Mouse (Mus musculus) thymus, adult 2 months (tissue): Measurements from ENCODE around the gene Abcc9. TPM values are rescaled to one million over a fixed set of nuclear protein-coding genes. Genes with fewer than 3 reads are reported as not detected.
A peak's percentile ranks its signal among the peaks of the same experiment; 100 is the strongest.

Experiments used
- DNase-seq: peaks from one replicate; pipeline ENCODE4 v3.0.0; 2021
- H3K27ac ChIP-seq: fragments of 200-500 bp; 2 replicates; pipeline ENCODE4 v1.5.1; 2012; ENCODE audit warnings: low read length, control low read depth; ENCODE audit not compliant: control insufficient read depth, insufficient read depth
- H3K27me3 ChIP-seq: fragments of 200-500 bp; 2 replicates; pipeline ENCODE4 v1.6.1; 2012; ENCODE audit warnings: mild to moderate bottlenecking, low read length, moderate library complexity, mixed read lengths; ENCODE audit not compliant: control insufficient read depth, insufficient read depth
- H3K36me3 ChIP-seq: fragments of 200-500 bp; 2 replicates; pipeline ENCODE4 v1.6.1; 2012; ENCODE audit warnings: mild to moderate bottlenecking, low read length, moderate library complexity; ENCODE audit not compliant: control insufficient read depth, insufficient read depth
- H3K4me1 ChIP-seq: fragments of 200-500 bp; replicated peaks from 2 replicates; pipeline ENCODE4 v1.6.1; 2012; ENCODE audit warnings: low read length; ENCODE audit not compliant: control insufficient read depth, insufficient read depth
- H3K4me3 ChIP-seq: fragments of 200-500 bp; 2 replicates; pipeline ENCODE4 v1.5.1; 2012; ENCODE audit warnings: mild to moderate bottlenecking, low read length, control low read depth, moderate library complexity; ENCODE audit not compliant: control insufficient read depth, insufficient read depth
- CTCF ChIP-seq: fragments of 200-500 bp; IDR thresholded peaks from 2 replicates; pipeline ENCODE4 v1.5.1; 2012; ENCODE audit warnings: mild to moderate bottlenecking, control low read depth, low read length, moderate library complexity, borderline replicate concordance; ENCODE audit not compliant: control insufficient read depth, poor library complexity, insufficient read depth; ENCODE audit errors: extremely low read depth
- POLR2A ChIP-seq: fragments of 200-500 bp; IDR thresholded peaks from 2 replicates; pipeline ENCODE4 v1.6.1; 2012; ENCODE audit warnings: mild to moderate bottlenecking, low read length, control low read depth, moderate library complexity; ENCODE audit not compliant: control insufficient read depth, poor library complexity, insufficient read depth; ENCODE audit errors: extremely low read depth
- WGBS: fragments of 180-500 bp; shearing (Covaris S2); methylation state at CpG from one replicate; pipeline ENCODE4 v1.1.7; 2018; 5-methylcytosine and 5-hydroxymethylcytosine counted together
- polyA plus RNA-seq: library from polyadenylated mRNA; depleted of rRNA; stranded (reverse); fragments of >200 nt; gene quantifications from 2 replicates; pipeline ENCODE4 v1.2.3, GENCODE M21; 2012; rRNA removed

Abcc9 gene
- polyA plus RNA-seq, 1 experiment = 2.9 TPM

DNA sequence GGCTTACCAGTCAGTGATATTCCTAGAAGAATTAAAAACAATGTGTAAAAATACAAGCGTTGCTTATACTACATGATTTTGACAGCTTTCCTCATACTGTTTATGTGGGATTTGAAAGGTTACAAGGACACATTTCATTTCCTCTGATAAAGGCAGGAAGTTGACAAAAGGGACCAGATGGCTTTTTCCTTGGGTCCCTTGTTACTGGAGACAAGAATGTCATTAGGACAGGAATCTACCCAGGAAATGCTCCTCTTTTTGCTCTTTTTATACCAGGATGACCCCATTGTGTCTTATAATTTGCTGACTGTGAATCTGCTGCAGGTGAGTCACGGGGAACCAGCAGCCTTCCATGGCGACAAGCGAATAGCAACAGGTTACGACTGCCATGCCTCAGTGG is 162.0 kb downstream of the Abcc9 start:
- Histone ChIP-seq H3K4me3 (no peak overlapping the region), H3K27ac (no peak overlapping the region), H3K27me3 (no peaks in the 10 kb centered on the region), H3K36me3 (no peaks in the 10 kb centered on the region), H3K4me1 (peaks cover 6% of the 10 kb centered on the region)
- DNase-seq = no peak
- TF ChIP-seq POLR2A (no peak), CTCF (no peak)
- 96% methylated on average over 5 of the region's 5 CpGs for WGBS

DNA sequence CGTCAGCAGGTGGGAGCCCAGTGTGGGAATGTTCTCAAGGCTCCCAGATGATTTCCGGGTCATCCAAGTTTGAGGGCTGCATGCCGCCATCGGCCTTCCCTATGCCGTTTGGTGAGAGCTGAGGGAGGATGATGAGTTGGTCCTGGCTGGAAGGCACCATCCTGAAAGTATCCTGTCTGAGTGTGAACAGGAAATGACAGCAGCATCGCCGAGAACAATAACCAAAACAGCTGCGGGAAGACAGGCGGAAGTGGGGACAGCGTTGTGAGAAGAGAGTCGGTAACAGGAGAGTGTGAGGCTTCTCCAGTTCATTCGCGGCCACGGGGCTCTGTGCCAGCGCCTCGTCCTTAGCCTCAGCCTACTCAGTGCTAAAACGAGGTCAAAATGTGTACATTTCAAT is 163.6 kb downstream of the Abcc9 start:
- H3K27me3 ChIP-seq = no peaks in the 10 kb centered on the region
- H3K36me3 ChIP-seq = no peaks in the 10 kb centered on the region
- 47% methylated on average over 17 of the region's 17 CpGs for WGBS
- no peak overlapping the region for H3K4me3 ChIP-seq
- peaks cover 6% of the 10 kb centered on the region for H3K4me1 ChIP-seq
- DNase-seq = peak; percentile 69
- TF ChIP-seq CTCF (0 out of 2 replicates have a peak, but pooled peaks have one; percentile 38), POLR2A (0 out of 2 replicates have a peak, but pooled peaks have one; percentile 22)
- H3K27ac ChIP-seq = peak overlapping the region; percentile 53; the same call in 1 of the 2 replicates

Other genes starting within 250 kb of the Abcc9 start
- gene Gys2, start 229.2 kb downstream of the Abcc9 start, polyA plus RNA-seq = 0.74 and 1.1 TPM in 2 replicates
- 394 and 525 TPM in 2 replicates for gene Ldhb, start 194.4 kb downstream of the Abcc9 start, polyA plus RNA-seq
- 3.1 and 3.9 TPM in 2 replicates for gene Kcnj8, start 130.7 kb downstream of the Abcc9 start, polyA plus RNA-seq
- 25.5 and 29.0 TPM in 2 replicates for gene Cmas, start 54.4 kb upstream of the Abcc9 start, polyA plus RNA-seq
- gene Sult6b2, start 102.2 kb upstream of the Abcc9 start, polyA plus RNA-seq = 0.08 TPM in 1 of 2 replicates, not detected in the other